ENCODE assay signal across 8 mouse cellular contexts in the genomic region with DNA sequence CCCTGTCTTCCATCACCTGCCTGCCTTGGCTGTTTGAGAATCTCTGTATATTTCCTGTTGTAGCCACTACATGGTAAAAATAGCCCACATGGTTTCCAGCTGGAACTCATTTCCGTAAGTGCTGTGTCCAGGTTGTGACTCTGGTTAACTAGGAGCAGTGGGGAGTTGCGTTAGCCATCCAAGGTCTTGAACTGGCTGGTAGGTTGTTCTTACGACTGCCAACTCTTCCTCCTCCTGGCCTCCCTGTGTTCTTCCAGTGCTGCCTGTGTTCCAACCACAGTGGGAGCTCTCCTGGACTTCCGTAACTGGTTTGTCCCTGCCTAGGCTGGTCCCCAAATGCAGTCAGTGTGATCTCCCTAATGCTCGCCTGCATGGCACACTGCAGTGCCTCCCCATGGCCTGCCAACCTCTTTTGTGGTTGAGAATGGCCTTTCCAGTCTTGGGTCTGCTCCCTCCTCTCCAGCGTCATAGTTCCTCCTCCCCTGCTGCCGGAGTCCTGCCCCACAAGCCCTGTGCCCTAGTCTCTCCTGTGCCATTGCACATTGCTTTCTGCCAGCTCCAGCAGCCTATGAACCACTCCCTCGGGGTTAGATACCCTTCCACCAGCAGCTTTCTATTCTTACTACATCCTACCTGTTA.
A peak's percentile ranks its signal among the peaks of the same experiment; 100 is the strongest.
DNase-seq lines count a peak whose midpoint lies in the region; ATAC-seq lines count a peak whose summit lies in the region.

No protein-coding gene starts in this region.

- no peaks in the 10 kb centered on the region for H3K36me3 ChIP-seq in hindbrain, embryonic 13.5 days

- WGBS in hindbrain, embryonic 13.5 days = 72% methylated on average over 8 of the region's 8 CpGs

- H3K9me3 ChIP-seq in hindbrain, embryonic 13.5 days = no peaks in the 10 kb centered on the region

- H3K9ac ChIP-seq in hindbrain, embryonic 13.5 days = no peak overlapping the region

- no peaks in the 10 kb centered on the region for H3K27me3 ChIP-seq in hindbrain, embryonic 13.5 days

- ATAC-seq in hindbrain, embryonic 13.5 days (ENCODE audit: low FRiP score) = no peak
- no peak for ATAC-seq in megakaryocyte-erythroid progenitor cell, adult 5-6 weeks (replicated peaks; ENCODE audit: low FRiP score, low TSS enrichment, poor library complexity, severe bottlenecking)

- DNase-seq in heart, adult 11 months = peak; percentile 89
- no peak for DNase-seq in heart, postnatal 4 days
- peak; percentile 19 for DNase-seq in 3T3-L1 (ENCODE audit: low read depth, low spot score)
- peak; percentile 36 to 59 for DNase-seq in cerebellum, postnatal 14 days
- no peak for DNase-seq in spleen, postnatal 4 days (ENCODE audit: low spot score in 2 of 2)
- no peak for DNase-seq in layer of hippocampus, adult 9-10 months (ENCODE audit: low spot score)

- H3K4me1 ChIP-seq in hindbrain, embryonic 13.5 days (replicated peaks) = peaks cover 60% of the 10 kb centered on the region

- H3K27ac ChIP-seq in hindbrain, embryonic 13.5 days = peak overlapping the region; percentile 62

- no peak overlapping the region for H3K4me2 ChIP-seq in hindbrain, embryonic 13.5 days

- H3K4me3 ChIP-seq in hindbrain, embryonic 13.5 days = no peak overlapping the region

Comparison
In these comparisons a context has a peak if more than half of its experiments do, and no peak if none do; other contexts are left out.
1. DNase-seq: peak in heart, adult 11 months (single experiment), 3T3-L1 (single experiment) and cerebellum, postnatal 14 days (2 of 2); none in heart, postnatal 4 days (single experiment), spleen, postnatal 4 days (0 of 2) and layer of hippocampus, adult 9-10 months (single experiment).